Mouse (Mus musculus): ENCODE data around the gene Nek4. TPM values are rescaled to one million over a fixed set of nuclear protein-coding genes. Genes with fewer than 3 reads are reported as not detected.

Nek4 gene
- total RNA-seq, 2 experiments from 2014 or later, result 15.6 to 18.9 TPM

DNA sequence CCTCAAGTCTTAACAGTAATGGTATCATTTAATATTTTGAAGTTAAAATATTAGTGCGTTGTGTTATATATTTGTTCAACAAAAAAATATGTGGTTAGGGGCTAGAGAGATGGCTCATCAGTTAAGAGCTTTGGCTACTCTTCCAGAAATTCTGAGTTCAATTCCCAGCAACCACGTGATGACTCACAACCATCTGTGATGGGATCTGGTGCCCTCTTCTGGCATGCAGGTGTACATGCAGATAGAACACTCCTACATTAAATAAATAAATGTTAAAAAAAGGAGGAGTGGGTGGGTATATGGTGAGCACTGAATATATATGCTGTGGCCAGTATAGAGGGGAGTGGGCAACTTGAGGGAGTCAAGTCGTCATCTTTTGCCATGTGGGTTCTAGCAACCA, 74.6 kb downstream of the Nek4 start:
- no peak for DNase-seq (ENCODE audit: low spot score in 2 of 2)
- intact Hi-C loops (cut with DNase I), result no loop called here

Other genes starting within 250 kb of the Nek4 start
- 10 to 100 TPM; 33.1 to 34.9 TPM for gene Sfmbt1, start 236.5 kb upstream of the Nek4 start, total RNA-seq (2021)
- gene Tmem110, start 125.8 kb upstream of the Nek4 start, total RNA-seq (2021), result 10 to 100 TPM; 18.7 to 21.0 TPM
- 1 to 10 TPM; 3.1 to 3.8 TPM for gene Mustn1, start 72.2 kb upstream of the Nek4 start, total RNA-seq (2021)
- gene Itih4, start 64.9 kb upstream of the Nek4 start, total RNA-seq (2021), result under 1 TPM; 0.11 to 0.30 TPM
- 10 to 100 TPM; 17.2 to 22.3 TPM for gene Itih3, start 27.6 kb upstream of the Nek4 start, total RNA-seq (2021)
- not detected for gene Itih1, start 8.1 kb upstream of the Nek4 start, total RNA-seq (2021)
- gene Glt8d1, start 50.0 kb downstream of the Nek4 start, total RNA-seq (2021), result 10 to 100 TPM; 39.5 to 42.1 TPM
- gene Spcs1, start 50.3 kb downstream of the Nek4 start, total RNA-seq (2021), result 100 to 1,000 TPM; 165 to 185 TPM
- gene Pbrm1, start 67.8 kb downstream of the Nek4 start, total RNA-seq (2021), result 10 to 100 TPM; 56.2 to 58.1 TPM
- gene Gnl3, start 67.8 kb downstream of the Nek4 start, total RNA-seq (2021), result 10 to 100 TPM; 41.9 to 48.9 TPM
- gene Smim4, start 177.6 kb downstream of the Nek4 start, total RNA-seq (2021), result 10 to 100 TPM; 20.4 to 28.4 TPM
- 1 to 10 TPM; 3.3 to 4.1 TPM for gene Nt5dc2, start 179.7 kb downstream of the Nek4 start, total RNA-seq (2021)
- gene Stab1, start 217.3 kb downstream of the Nek4 start, total RNA-seq (2021), result 10 to 100 TPM; 19.8 to 30.3 TPM